Mouse (Mus musculus): Measurements from ENCODE around the gene Tekt4. TPM values are rescaled to one million over a fixed set of nuclear protein-coding genes. Genes with fewer than 3 reads are reported as not detected.
A peak's percentile ranks its signal among the peaks of the same experiment; 100 is the strongest.

Tekt4 gene
- total and polyA plus RNA-seq, 2 experiments = not detected

GRCm38 (mm10) chr17:25410180-25410579 lies 44.2 kb upstream of the Tekt4 start:
- WGBS = 71% methylated on average over 6 of the region's 6 CpGs
- H3K9ac ChIP-seq (ENCODE audit: low read depth, low read length) = no peak overlapping the region
- H3K27ac ChIP-seq (replicated peaks; ENCODE audit: insufficient read depth, low read depth, low read length) = no peak overlapping the region
- no peaks in the 10 kb centered on the region for H3K27me3 ChIP-seq (ENCODE audit: control insufficient read depth, insufficient read depth, low read length)
- H3K36me3 ChIP-seq (ENCODE audit: control insufficient read depth, insufficient read depth, low read length) = no peaks in the 10 kb centered on the region
- no peak overlapping the region for H3K4me3 ChIP-seq (ENCODE audit: insufficient read depth, low read depth, low read length)
- H3K4me1 ChIP-seq (ENCODE audit: control insufficient read depth, insufficient read depth, low read length) = no peaks in the 10 kb centered on the region
- H3K79me2 ChIP-seq (ENCODE audit: control insufficient read depth, insufficient read depth, low read length) = no peaks in the 10 kb centered on the region
- TF ChIP-seq CTCF (IDR thresholded peaks at IDR 0.05; ENCODE audit: low read depth, low read length) (no peak), POLR2A (IDR thresholded peaks at IDR 0.05; ENCODE audit: extremely low read depth, insufficient read depth, low read length) (no peak)
- no peak for DNase-seq (ENCODE audit: extremely low read depth, low read depth, low spot score)

GRCm38 (mm10) chr17:25410786-25411185 lies 43.6 kb upstream of the Tekt4 start:
- Histone ChIP-seq H3K79me2 (ENCODE audit: control insufficient read depth, insufficient read depth, low read length) (no peaks in the 10 kb centered on the region), H3K27ac (replicated peaks; ENCODE audit: insufficient read depth, low read depth, low read length) (no peak overlapping the region), H3K4me1 (ENCODE audit: control insufficient read depth, insufficient read depth, low read length) (no peaks in the 10 kb centered on the region), H3K36me3 (ENCODE audit: control insufficient read depth, insufficient read depth, low read length) (no peaks in the 10 kb centered on the region), H3K9ac (ENCODE audit: low read depth, low read length) (no peak overlapping the region), H3K4me3 (ENCODE audit: insufficient read depth, low read depth, low read length) (no peak overlapping the region), H3K27me3 (ENCODE audit: control insufficient read depth, insufficient read depth, low read length) (no peaks in the 10 kb centered on the region)
- DNase-seq (ENCODE audit: extremely low read depth, low read depth, low spot score) = no peak
- WGBS = 42% methylated on average over 7 of the region's 7 CpGs
- TF ChIP-seq POLR2A (IDR thresholded peaks at IDR 0.05; ENCODE audit: extremely low read depth, insufficient read depth, low read length) (no peak), CTCF (IDR thresholded peaks at IDR 0.05; ENCODE audit: low read depth, low read length) (no peak)

GRCm38 (mm10) chr17:25411251-25411650 lies 43.2 kb upstream of the Tekt4 start:
- Histone ChIP-seq H3K9ac (ENCODE audit: low read depth, low read length) (no peak overlapping the region), H3K4me1 (ENCODE audit: control insufficient read depth, insufficient read depth, low read length) (no peaks in the 10 kb centered on the region), H3K36me3 (ENCODE audit: control insufficient read depth, insufficient read depth, low read length) (no peaks in the 10 kb centered on the region), H3K79me2 (ENCODE audit: control insufficient read depth, insufficient read depth, low read length) (no peaks in the 10 kb centered on the region), H3K27ac (replicated peaks; ENCODE audit: insufficient read depth, low read depth, low read length) (no peak overlapping the region), H3K4me3 (ENCODE audit: insufficient read depth, low read depth, low read length) (no peak overlapping the region), H3K27me3 (ENCODE audit: control insufficient read depth, insufficient read depth, low read length) (no peaks in the 10 kb centered on the region)
- WGBS = 62% methylated on average over 4 of the region's 4 CpGs
- no peak for DNase-seq (ENCODE audit: extremely low read depth, low read depth, low spot score)
- TF ChIP-seq POLR2A (IDR thresholded peaks at IDR 0.05; ENCODE audit: extremely low read depth, insufficient read depth, low read length) (no peak), CTCF (IDR thresholded peaks at IDR 0.05; ENCODE audit: low read depth, low read length) (no peak)

GRCm38 (mm10) chr17:25414209-25414608 lies 40.2 kb upstream of the Tekt4 start:
- Histone ChIP-seq H3K27me3 (ENCODE audit: control insufficient read depth, insufficient read depth, low read length) (no peaks in the 10 kb centered on the region), H3K9ac (ENCODE audit: low read depth, low read length) (no peak overlapping the region), H3K79me2 (ENCODE audit: control insufficient read depth, insufficient read depth, low read length) (no peaks in the 10 kb centered on the region), H3K27ac (replicated peaks; ENCODE audit: insufficient read depth, low read depth, low read length) (no peak overlapping the region), H3K36me3 (ENCODE audit: control insufficient read depth, insufficient read depth, low read length) (no peaks in the 10 kb centered on the region), H3K4me1 (ENCODE audit: control insufficient read depth, insufficient read depth, low read length) (no peaks in the 10 kb centered on the region), H3K4me3 (ENCODE audit: insufficient read depth, low read depth, low read length) (no peak overlapping the region)
- peak; percentile 21 for DNase-seq (ENCODE audit: extremely low read depth, low read depth, low spot score)
- WGBS = 38% methylated on average over 4 of the region's 4 CpGs
- TF ChIP-seq POLR2A (IDR thresholded peaks at IDR 0.05; ENCODE audit: extremely low read depth, insufficient read depth, low read length) = no peak
- TF ChIP-seq CTCF (IDR thresholded peaks at IDR 0.05; ENCODE audit: low read depth, low read length) = no peak

- Histone ChIP-seq H3K27me3 (ENCODE audit: control insufficient read depth, insufficient read depth, low read length) (no peaks in the 10 kb centered on the region), H3K4me1 (ENCODE audit: control insufficient read depth, insufficient read depth, low read length) (no peaks in the 10 kb centered on the region), H3K27ac (replicated peaks; ENCODE audit: insufficient read depth, low read depth, low read length) (no peak overlapping the region), H3K4me3 (ENCODE audit: insufficient read depth, low read depth, low read length) (no peak overlapping the region), H3K79me2 (ENCODE audit: control insufficient read depth, insufficient read depth, low read length) (no peaks in the 10 kb centered on the region), H3K36me3 (ENCODE audit: control insufficient read depth, insufficient read depth, low read length) (no peaks in the 10 kb centered on the region), H3K9ac (ENCODE audit: low read depth, low read length) (no peak overlapping the region)
- WGBS = 73% methylated on average over 3 of the region's 3 CpGs
- no peak for DNase-seq (ENCODE audit: extremely low read depth, low read depth, low spot score)
- TF ChIP-seq CTCF (IDR thresholded peaks at IDR 0.05; ENCODE audit: low read depth, low read length) = no peak
- no peak for TF ChIP-seq POLR2A (IDR thresholded peaks at IDR 0.05; ENCODE audit: extremely low read depth, insufficient read depth, low read length)
Measured at GRCm38 (mm10) chr17:25414917-25415316, 39.5 kb upstream of the Tekt4 start.

- H3K4me1 ChIP-seq (ENCODE audit: control insufficient read depth, insufficient read depth, low read length) = no peaks in the 10 kb centered on the region
- DNase-seq (ENCODE audit: extremely low read depth, low read depth, low spot score) = no peak
- WGBS = 65% methylated on average over 6 of the region's 6 CpGs
- no peak overlapping the region for H3K4me3 ChIP-seq (ENCODE audit: insufficient read depth, low read depth, low read length)
- H3K36me3 ChIP-seq (ENCODE audit: control insufficient read depth, insufficient read depth, low read length) = no peaks in the 10 kb centered on the region
- no peak overlapping the region for H3K9ac ChIP-seq (ENCODE audit: low read depth, low read length)
- H3K27me3 ChIP-seq (ENCODE audit: control insufficient read depth, insufficient read depth, low read length) = no peaks in the 10 kb centered on the region
- no peaks in the 10 kb centered on the region for H3K79me2 ChIP-seq (ENCODE audit: control insufficient read depth, insufficient read depth, low read length)
- H3K27ac ChIP-seq (replicated peaks; ENCODE audit: insufficient read depth, low read depth, low read length) = no peak overlapping the region
- no peak for TF ChIP-seq CTCF (IDR thresholded peaks at IDR 0.05; ENCODE audit: low read depth, low read length)
- TF ChIP-seq POLR2A (IDR thresholded peaks at IDR 0.05; ENCODE audit: extremely low read depth, insufficient read depth, low read length) = no peak
Measured at GRCm38 (mm10) chr17:25415421-25415913, 38.9 kb upstream of the Tekt4 start.

Data from liver, adult 2 months (tissue).